Mouse (Mus musculus) heart, postnatal 0 days (tissue): ENCODE measurements around the gene Chd2. TPM values are rescaled to one million over a fixed set of nuclear protein-coding genes. Genes with fewer than 3 reads are reported as not detected.

ENCODE experiments used
- ATAC-seq: fragments of 200-750 bp; cut with Nextera tagmentation; 2 replicates; pipeline ENCODE4 v1.8.0; 2017; ENCODE audit warnings: low read depth, moderate number of reproducible peaks, moderate library complexity; ENCODE audit not compliant: insufficient read depth
- DNase-seq: peaks from one replicate; pipeline ENCODE4 v3.0.0-alpha.2; 2016; ENCODE audit warnings: low spot score
- H3K27ac ChIP-seq: fragments of 300-500 bp; sonication (generic); 2 replicates; pipeline ENCODE4 v1.5.1; 2014; ENCODE audit warnings: low read depth, mild to moderate bottlenecking
- H3K27me3 ChIP-seq: fragments of 300-500 bp; sonication (generic); 2 replicates; pipeline ENCODE4 v1.6.1; 2014; ENCODE audit warnings: low read length, mixed read lengths; ENCODE audit not compliant: control insufficient read depth, insufficient read depth
- H3K36me3 ChIP-seq: fragments of 300-500 bp; sonication (generic); replicated peaks from 2 replicates; pipeline ENCODE4 v1.6.1; 2014; ENCODE audit warnings: low read length, mixed read lengths; ENCODE audit not compliant: control insufficient read depth, insufficient read depth
- H3K4me1 ChIP-seq: fragments of 300-500 bp; sonication (generic); 2 replicates; pipeline ENCODE4 v1.6.1; 2014; ENCODE audit warnings: antibody characterized with exemption; ENCODE audit not compliant: control insufficient read depth, insufficient read depth
- H3K4me2 ChIP-seq: fragments of 300-500 bp; sonication (generic); 2 replicates; pipeline ENCODE4 v1.6.1; 2014; ENCODE audit warnings: low read depth, mild to moderate bottlenecking, low read length, moderate library complexity
- H3K4me3 ChIP-seq: fragments of 300-500 bp; sonication (generic); 2 replicates; pipeline ENCODE4 v1.5.1; 2014; ENCODE audit warnings: low read depth, low read length
- H3K9ac ChIP-seq: fragments of 300-500 bp; sonication (generic); replicated peaks from 2 replicates; pipeline ENCODE4 v1.6.1; 2014; ENCODE audit warnings: low read depth, low read length, mixed read lengths
- H3K9me3 ChIP-seq: fragments of 300-500 bp; sonication (generic); replicated peaks from 2 replicates; pipeline ENCODE4 v1.6.1; 2016; ENCODE audit warnings: low read length; ENCODE audit not compliant: control insufficient read depth
- CTCF ChIP-seq: IDR thresholded peaks from 2 replicates; pipeline ENCODE4 v1.5.1; 2016; ENCODE audit warnings: antibody characterized with exemption, control low read depth, low read depth
- EP300 ChIP-seq: IDR thresholded peaks from 2 replicates; pipeline ENCODE4 v1.6.1; 2016; ENCODE audit warnings: antibody characterized with exemption, low read depth
- WGBS: fragments of 180-500 bp; shearing (Covaris S2); extraction: QIAGEN DNeasy Blood & Tissue Kit; methylation state at CpG from one replicate; pipeline ENCODE4 v1.1.7; 2014; 5-methylcytosine and 5-hydroxymethylcytosine counted together
- polyA plus RNA-seq: library from polyadenylated mRNA; unstranded; fragments of >200 nt; fragmentation: Nextera tagmentation; extraction: Ambion mirVana; gene quantifications from 2 replicates; pipeline ENCODE4 v1.2.1, GENCODE M21; 2015
- total RNA-seq: library from RNA; depleted of rRNA; stranded (reverse); fragments of >200 nt; gene quantifications from 2 replicates; pipeline ENCODE4 v1.2.3, GENCODE M21; 2014; ENCODE audit warnings: low replicate concordance; rRNA removed

Gene Chd2
- total and polyA plus RNA-seq, 2 experiments from 2014 or later = 31.1 to 65.5 TPM

DNA sequence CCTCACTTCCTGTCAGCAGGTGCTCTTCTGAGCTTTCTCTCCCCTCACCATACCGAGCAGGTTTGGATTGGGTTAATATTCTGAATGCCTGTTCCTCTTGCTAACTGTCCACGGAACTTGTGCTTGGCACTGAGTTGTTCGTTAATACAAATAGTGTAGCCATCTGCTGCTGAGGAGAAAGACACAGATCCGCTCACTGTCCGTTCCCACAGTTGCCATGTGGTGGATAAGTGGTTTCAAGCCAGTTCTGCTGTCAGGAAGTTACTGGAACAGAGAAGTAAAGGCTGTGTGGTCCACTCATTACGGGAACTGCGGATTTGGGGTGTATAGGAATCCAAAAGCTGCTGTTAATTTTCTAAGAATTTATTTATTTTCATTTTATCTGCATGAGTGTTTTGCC lies 158.8 kb downstream of the Chd2 start:
- peaks cover 15% of the 10 kb centered on the region; the same call in 1 of the 2 replicates for H3K27me3 ChIP-seq

DNA sequence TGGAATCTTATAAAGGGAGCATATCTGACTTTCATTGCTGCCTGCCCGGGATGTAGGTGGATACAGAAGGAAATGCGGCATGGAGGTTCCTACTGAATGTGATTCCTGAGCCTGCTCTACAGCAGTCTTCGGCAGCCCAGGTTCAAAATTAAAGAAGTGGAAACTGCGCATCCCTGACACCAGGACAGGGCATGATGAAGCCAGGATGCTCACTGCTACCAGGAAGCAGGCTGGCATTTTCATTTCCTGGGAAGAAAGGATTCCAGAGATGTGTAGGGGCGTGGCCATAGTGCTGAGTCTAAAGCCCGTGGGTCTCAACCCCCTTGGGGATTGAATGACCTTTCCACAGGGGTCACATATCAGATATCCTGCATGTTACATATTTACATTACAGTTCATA lies 163.6 kb downstream of the Chd2 start:
- 73% methylated on average over 6 of the region's 6 CpGs for WGBS
- Histone ChIP-seq H3K27me3 (peaks cover 40% of the 10 kb centered on the region), H3K27ac (no peak overlapping the region), H3K4me1 (peaks cover 7% of the 10 kb centered on the region), H3K4me3 (no peak overlapping the region), H3K9ac (no peak overlapping the region), H3K4me2 (no peak overlapping the region), H3K9me3 (no peaks in the 10 kb centered on the region), H3K36me3 (no peaks in the 10 kb centered on the region)
- TF ChIP-seq CTCF (no peak), EP300 (no peak)
- ATAC-seq (no peak), DNase-seq (no peak)

More for the DNA sequence above, 158.8 kb downstream of the Chd2 start:
- WGBS = 75% methylated on average over 7 of the region's 7 CpGs
- ATAC-seq = no peak
- Histone ChIP-seq H3K4me3 (no peak overlapping the region), H3K9me3 (no peaks in the 10 kb centered on the region), H3K4me1 (no peaks in the 10 kb centered on the region), H3K9ac (no peak overlapping the region), H3K27ac (no peak overlapping the region), H3K4me2 (no peak overlapping the region), H3K36me3 (no peaks in the 10 kb centered on the region)
- no peak for TF ChIP-seq CTCF
- no peak for TF ChIP-seq EP300
- DNase-seq = no peak

DNA sequence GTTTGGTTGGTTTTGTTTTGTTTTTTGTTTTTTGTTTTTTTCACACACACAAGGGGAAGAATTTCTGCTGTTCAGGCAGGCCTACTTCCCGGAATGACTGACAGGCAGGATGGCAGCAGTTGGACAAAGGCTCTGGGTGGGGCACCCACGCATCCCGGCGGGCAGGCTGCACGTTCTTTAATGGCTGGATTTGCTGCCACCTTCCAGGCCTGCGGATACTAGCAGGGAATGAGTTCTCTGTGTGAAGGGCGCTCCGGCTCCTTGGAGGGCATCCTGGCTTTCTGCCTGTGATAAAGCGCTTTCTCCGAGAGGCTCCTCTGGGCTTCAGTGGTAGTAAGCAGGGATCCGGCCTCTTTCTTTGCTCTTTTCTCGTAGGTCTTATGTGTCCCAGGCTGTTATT lies 164.3 kb downstream of the Chd2 start:
- 56% methylated on average over 12 of the region's 12 CpGs for WGBS
- H3K4me2 ChIP-seq = no peak overlapping the region

More for the DNA sequence above, 164.3 kb downstream of the Chd2 start:
- no peak for TF ChIP-seq CTCF
- no peak for TF ChIP-seq EP300
- H3K36me3 ChIP-seq = no peaks in the 10 kb centered on the region
- peaks cover 12% of the 10 kb centered on the region for H3K4me1 ChIP-seq
- ATAC-seq (no peak), DNase-seq (no peak)
- no peak overlapping the region for H3K27ac ChIP-seq
- no peaks in the 10 kb centered on the region for H3K9me3 ChIP-seq
- H3K9ac ChIP-seq = no peak overlapping the region
- no peak overlapping the region for H3K4me3 ChIP-seq
- H3K27me3 ChIP-seq = peaks cover 40% of the 10 kb centered on the region

Other genes with a start within 250 kb of the Chd2 start
- gene Rgma, start 166.3 kb downstream of the Chd2 start, total RNA-seq = 9.2 and 10.2 TPM in 2 replicates
- gene Rgma, start 166.3 kb downstream of the Chd2 start, polyA plus RNA-seq = 2.7 TPM in 2 replicates
- gene Fam174b, start 198.5 kb upstream of the Chd2 start, total RNA-seq = 94.7 and 105 TPM in 2 replicates
- gene Fam174b, start 198.5 kb upstream of the Chd2 start, polyA plus RNA-seq = 72.9 and 81.0 TPM in 2 replicates